Mouse (Mus musculus) cerebellum, postnatal 14 days (tissue): ENCODE measurements around the gene Vangl1.
"Not testable (repeated sequence)": the region's sequence is repeated elsewhere in the genome, so short reads cannot be mapped to it uniquely, and the experiment has no call there.

ENCODE experiments used
- DNase-seq, 2 experiments: peaks; one replicate each; pipeline ENCODE4 v3.0.0; 2021; ENCODE audit warnings: mixed read lengths in 2 of 2

Gene Vangl1

GRCm38 (mm10) chr3:102167555-102168210 lies 36.8 kb downstream of the Vangl1 start:
- no peak for DNase-seq

DNA sequence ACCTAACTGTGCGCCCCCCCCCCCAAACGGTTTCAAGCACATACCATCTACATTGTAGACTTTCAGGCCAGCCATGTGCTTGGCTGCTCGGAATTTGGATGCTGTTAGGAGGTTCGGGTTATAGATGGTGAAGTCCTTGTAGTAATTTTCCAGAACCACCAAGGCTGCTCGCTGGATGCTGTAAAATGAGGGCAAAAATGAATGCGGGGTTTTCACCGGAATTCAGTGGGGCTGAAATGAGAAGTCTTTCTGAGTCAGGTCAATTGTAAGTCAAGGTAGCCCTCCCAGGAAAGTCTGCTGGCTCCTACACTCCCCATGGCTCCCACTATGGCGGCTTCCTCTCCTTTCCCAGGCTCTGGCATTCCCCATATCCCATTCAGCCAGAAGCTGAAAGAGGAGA lies 37.7 kb downstream of the Vangl1 start:
- no peak for DNase-seq

GRCm38 (mm10) chr3:102166287-102166620 lies 38.2 kb downstream of the Vangl1 start:
- no peak for DNase-seq

- DNase-seq, result no peak
Measured at GRCm38 (mm10) chr3:102165536-102166286, 38.8 kb downstream of the Vangl1 start.

DNA sequence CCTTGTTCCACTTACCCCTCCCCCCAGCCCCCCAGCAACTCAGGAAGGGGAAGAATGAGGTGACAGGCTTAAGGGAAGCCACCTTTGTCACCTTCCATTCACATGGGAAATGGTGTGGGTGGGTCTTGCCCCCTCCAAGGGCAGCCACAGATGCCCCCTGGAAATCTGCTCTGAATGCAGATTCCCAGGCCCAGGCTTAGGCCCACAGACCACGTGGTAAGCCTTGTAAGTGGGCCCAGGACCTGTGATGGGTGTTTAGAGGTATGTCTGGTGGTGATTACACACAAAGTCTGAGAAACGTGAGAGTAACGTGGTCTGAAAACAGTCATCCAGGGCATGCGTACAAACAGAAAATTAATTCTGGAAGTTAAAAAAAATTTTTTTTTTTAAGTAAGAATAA lies 39.6 kb downstream of the Vangl1 start:
- no peak for DNase-seq

DNA sequence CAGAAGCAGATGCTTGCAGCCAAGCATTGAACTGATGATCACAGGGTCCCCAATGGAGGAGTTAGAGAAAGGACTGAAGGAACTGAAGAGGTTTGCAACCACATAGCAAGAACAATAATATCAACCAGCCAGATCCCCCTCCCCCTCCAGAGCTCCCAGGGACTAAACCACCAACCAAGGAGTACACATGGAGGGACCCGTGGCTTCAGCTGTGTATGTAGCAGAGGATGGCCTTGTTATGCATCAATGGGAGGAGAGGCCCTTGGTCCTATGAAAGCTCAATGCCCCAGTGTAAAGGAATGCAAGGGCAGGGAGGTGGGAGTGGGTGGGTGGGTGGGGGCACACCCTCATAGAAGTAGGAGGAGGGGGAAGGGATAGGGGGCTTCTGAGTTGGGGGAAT lies 40.6 kb downstream of the Vangl1 start:
- DNase-seq, result not testable (repeated sequence)

- no peak for DNase-seq
Measured at GRCm38 (mm10) chr3:102159423-102160325, 44.8 kb downstream of the Vangl1 start.

- no peak for DNase-seq
Measured at GRCm38 (mm10) chr3:102158759-102159422, 45.6 kb downstream of the Vangl1 start.

DNA sequence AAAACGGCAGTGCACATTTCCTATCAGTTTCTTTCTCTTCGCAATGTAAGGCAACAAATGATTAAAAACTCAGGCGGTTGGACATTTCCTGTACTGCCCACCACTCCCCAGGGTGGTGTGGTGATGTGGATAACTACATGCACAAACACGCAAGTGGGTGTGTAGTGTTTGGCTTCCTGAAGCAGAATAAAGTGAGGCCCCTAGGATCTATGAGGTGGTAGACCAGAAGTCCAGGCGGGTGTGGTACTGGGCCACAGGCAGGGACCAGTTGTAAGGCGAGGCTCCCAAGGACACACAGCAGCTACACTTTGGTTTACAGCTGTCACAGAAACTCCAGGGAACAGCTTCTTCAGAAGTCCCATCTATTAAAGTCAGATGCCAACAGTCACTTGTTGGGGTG lies 46.8 kb downstream of the Vangl1 start:
- no peak for DNase-seq

DNA sequence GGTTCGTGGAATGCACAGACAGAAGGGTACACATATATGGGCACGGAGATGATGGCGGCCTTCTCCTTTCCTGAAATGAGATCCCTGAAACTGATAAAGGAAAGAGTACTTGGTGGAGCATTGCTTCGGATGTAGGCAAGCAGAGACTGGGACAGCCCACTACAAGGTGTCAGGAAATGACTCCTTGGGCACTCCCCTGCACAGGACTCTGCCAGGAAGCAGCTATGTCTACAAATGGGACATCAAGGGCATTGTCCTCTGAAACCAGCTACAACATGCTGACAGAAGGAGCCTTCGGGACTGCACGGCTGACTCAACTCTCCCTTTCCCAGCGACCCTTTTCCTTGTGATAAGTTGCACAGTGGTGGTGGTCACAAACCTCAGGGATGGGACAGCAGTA lies 47.8 kb downstream of the Vangl1 start:
- DNase-seq, result no peak

GRCm38 (mm10) chr3:102154107-102154506 lies 50.4 kb downstream of the Vangl1 start:
- DNase-seq, result no peak

DNA sequence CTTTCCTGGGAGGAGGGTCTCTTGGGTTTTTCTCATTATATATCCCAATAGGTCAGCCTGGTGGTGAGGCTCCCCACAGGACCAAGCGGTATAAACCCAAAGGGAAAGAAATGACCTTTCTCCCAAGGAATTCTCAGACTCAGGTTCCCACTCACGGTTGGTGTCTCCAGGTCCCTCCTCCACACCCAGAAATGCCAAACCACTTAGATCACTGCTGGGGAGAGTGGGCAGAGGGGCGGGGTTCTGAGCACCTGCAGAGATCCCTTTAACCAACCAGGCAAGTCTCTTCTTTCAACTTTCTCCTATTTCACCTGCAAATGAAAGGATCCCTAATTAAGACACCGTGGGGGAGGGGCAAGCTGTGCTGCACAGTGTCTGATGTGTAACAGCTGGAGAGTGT lies 51.6 kb downstream of the Vangl1 start:
- no peak for DNase-seq

- no peak for DNase-seq
Measured at GRCm38 (mm10) chr3:102152471-102152870, 52.0 kb downstream of the Vangl1 start.

GRCm38 (mm10) chr3:102151850-102152249 lies 52.6 kb downstream of the Vangl1 start:
- no peak for DNase-seq

DNA sequence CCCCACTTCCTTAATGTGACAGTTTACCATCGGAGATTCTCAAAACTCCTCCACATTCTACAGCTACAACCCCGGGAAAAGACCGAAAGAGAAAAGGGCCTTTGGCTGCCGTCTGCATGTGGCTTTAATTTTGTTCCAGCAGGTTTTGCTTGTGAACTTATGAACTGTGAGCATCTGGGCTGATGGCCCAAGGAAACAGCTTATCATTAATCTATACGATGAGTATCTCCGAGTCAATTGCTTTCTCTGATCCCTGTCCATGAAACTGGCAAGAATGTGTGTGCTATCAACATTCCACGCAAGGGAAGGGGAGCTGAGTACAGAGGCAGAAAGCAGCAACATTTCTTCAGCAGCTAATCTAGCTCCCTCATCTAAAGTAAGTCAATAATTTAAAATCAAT lies 54.6 kb downstream of the Vangl1 start:
- DNase-seq, result no peak

GRCm38 (mm10) chr3:102147189-102147588 lies 57.3 kb downstream of the Vangl1 start:
- DNase-seq, result no peak

DNA sequence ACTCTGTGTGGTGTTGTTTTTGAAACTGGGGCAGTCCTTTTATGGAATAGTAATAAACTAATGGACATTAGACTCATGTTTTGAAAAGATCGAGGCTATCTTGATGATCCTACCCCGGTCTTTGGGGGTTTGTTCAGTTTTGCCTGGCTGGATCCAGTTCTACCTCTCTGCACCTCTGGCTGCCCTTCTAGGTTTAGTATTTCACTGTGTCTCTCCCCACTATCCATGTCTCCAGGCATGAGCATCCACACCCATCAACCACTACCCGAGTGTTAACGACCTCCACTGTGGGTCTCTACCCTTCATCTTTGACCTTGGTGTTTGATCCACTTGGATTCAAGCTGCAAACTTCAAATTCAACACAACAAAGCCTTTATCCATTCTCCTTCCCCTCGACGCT lies 58.1 kb downstream of the Vangl1 start:
- no peak for DNase-seq

DNA sequence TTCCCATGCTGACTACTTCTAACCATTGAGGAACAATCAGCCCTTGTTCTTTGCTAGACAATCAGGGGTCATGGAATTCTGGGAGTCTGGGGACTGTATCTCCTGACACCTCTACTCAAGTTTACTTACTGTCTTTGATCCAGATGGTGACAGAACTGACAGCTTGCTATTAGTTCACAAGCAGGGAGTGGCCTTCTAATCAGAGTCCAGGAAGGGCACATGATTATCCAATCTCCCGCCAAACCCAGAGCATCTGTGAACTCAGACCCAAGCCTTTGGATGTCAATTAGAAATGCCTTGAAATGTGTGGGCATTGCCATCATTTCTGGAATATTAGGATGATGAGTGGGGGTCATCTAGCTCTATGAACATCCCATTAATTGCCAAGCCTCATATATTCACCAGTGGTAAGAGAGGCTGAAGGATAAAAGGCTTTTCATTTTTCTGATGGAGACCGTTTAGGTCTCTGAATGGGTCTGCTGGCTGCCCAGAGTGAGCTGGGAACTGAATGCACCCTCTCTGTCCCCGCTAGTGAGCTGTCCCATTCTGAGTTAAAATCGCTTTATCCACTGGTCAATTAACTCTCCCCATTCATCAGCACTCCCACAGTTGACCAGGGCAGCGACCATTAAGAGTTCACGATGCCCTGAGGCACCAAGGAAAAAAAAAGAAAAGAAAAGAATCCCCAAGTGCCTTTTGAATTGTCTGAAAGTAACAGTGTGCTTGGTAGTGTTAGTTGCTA lies 58.7 kb downstream of the Vangl1 start:
- no peak for DNase-seq

DNA sequence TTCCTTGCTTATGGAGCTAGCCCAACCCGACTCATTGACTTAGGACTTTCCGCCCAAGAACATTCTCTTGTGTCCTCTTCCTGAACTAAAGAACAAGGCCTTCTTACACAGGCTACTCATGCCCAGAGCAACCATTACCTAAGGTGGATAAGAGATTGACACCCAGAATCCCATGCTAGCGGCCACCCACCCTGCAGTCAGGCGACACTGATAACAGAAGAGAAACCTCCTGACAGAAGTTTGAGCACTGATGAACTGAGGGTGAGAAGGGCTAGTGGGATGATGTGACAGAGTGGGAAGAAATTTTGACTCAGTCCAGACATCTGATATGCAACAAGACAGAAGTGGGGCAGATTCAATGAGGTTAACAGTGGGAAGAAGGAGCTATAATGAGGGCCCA lies 60.1 kb downstream of the Vangl1 start:
- no peak for DNase-seq

DNA sequence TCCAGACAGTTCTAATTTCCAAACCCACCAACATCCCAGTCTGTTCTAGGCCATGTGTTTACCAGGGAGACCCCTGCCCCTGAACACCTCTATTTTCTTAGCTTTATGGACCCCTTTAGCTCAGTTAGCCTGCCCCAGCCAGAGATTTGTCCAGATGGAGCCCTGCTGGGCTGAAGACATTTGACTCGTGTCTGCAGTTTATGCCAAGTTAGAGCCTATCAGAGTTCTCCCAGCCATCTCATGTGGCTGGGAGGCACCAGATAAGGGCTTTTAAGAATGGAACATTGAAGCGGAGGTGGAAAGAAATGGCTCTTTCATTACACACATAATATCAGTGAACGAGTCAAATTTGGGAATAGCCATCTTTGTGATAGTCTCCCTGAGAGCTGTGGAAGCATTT lies 61.0 kb downstream of the Vangl1 start:
- DNase-seq, result no peak

- DNase-seq, result no peak
Measured at GRCm38 (mm10) chr3:102142947-102143346, 61.5 kb downstream of the Vangl1 start.

DNA sequence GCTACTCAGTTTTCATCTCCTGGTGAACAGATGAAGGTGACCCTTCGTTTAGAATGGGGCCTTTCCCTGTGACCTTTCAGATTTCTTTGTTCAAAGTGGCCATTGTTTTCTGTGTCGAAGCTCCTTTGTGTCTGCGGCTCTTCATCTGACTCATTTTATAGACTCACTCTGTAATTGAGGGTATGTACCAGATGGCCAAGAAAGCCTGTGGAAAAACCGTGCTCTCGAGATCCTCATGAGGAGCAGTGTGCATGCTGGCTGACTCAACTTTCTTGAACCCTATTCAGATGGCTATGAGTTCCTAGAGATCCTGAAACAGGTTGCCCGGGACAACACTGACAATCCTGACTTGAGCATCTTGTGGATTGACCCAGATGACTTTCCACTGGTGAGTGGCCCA lies 62.6 kb downstream of the Vangl1 start:
- DNase-seq, result no peak
